Mouse (Mus musculus) kidney, postnatal 10 days (tissue): ENCODE results near the gene 2610021A01Rik.
"Not testable (repeated sequence)": the region's sequence is repeated elsewhere in the genome, so short reads cannot be mapped to it uniquely, and the experiment has no call there.

Experiments
- DNase-seq: peaks from one replicate; pipeline ENCODE4 v3.0.0; 2021; ENCODE audit warnings: mixed read lengths

The 2610021A01Rik gene

GRCm38 (mm10) chr7:41599034-41599813, at the start of gene 2610021A01Rik:
Gene 2610021A01Rik, plus strand, starts transcription at chr7:41599230.
- peak; percentile 95 for DNase-seq

GRCm38 (mm10) chr7:41560681-41561080, 38.3 kb upstream of the 2610021A01Rik start:
- no peak for DNase-seq

- DNase-seq: not testable (repeated sequence)
These were observed 25.5 kb upstream of the 2610021A01Rik start, which contains the start of gene Gm6871 for GRCm38 (mm10) chr7:41573562-41573961. Gene Gm6871, minus strand, starts transcription at chr7:41573662.

DNA sequence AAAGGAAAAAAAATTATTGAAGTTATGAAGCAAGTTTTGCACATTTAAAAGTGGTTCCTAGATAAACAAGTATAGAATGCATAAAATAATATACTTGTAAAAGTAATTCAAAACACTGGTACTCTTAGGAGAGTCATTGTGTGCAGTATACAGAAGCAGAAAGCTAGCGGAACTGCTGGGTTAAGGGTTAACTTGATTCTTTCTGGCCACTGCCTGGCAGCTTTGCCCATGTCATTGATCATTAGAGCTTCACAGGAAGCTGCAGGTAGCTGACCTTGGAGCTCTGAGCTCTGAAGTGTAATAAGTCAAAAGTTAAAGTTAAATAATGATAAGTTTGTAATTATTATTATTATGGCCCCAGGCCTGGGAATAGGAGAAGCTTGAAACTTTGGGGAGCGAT, 21.1 kb upstream of the 2610021A01Rik start:
- no peak for DNase-seq

DNA sequence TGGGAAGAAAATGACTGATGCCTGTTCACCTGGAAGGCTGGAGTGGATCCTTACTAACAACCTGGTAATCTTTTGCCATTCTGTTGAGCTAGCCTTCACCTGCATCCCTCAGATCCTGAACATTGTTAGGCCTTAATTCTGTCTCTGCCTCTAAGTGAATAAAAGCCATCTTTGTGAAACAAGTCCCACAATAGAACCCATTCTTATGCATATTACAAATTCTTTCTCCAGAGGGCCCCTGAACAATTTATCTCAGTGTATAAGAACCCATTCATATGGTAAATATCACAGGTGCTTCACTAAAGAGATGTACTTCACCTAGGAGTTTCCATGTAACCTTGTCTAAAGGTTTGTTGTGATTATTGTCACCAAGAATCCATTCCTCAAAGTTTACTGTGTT, 17.0 kb upstream of the 2610021A01Rik start:
- no peak for DNase-seq

GRCm38 (mm10) chr7:41587831-41588230, 11.2 kb upstream of the 2610021A01Rik start:
- DNase-seq: not testable (repeated sequence)

DNA sequence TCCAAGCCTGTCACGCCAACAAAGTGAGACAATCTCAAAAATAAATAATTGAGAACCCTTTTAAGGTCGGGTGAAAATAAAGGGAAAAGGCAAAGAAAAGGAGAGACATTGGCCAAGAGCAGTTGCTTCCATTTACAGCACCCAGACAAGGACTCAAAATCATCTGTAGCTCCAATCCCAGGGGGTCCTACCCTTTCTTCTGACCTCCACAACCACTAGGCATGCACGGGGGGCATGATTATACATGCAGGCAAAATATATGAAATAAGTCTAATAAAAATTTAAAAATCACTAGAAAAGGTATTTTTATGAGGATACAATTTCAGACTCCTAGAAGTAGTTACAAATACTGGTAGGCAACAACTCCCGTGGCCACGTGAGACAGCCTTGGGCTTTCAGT, 415 bp upstream of the 2610021A01Rik start:
- no peak for DNase-seq

GRCm38 (mm10) chr7:41599932-41600548, 1.0 kb downstream of the 2610021A01Rik start:
- peak; percentile 6 for DNase-seq

GRCm38 (mm10) chr7:41611654-41612053, 12.6 kb downstream of the 2610021A01Rik start:
- DNase-seq: no peak

- not testable (repeated sequence) for DNase-seq
These were observed 17.2 kb downstream of the 2610021A01Rik start for GRCm38 (mm10) chr7:41616241-41616640.

DNA sequence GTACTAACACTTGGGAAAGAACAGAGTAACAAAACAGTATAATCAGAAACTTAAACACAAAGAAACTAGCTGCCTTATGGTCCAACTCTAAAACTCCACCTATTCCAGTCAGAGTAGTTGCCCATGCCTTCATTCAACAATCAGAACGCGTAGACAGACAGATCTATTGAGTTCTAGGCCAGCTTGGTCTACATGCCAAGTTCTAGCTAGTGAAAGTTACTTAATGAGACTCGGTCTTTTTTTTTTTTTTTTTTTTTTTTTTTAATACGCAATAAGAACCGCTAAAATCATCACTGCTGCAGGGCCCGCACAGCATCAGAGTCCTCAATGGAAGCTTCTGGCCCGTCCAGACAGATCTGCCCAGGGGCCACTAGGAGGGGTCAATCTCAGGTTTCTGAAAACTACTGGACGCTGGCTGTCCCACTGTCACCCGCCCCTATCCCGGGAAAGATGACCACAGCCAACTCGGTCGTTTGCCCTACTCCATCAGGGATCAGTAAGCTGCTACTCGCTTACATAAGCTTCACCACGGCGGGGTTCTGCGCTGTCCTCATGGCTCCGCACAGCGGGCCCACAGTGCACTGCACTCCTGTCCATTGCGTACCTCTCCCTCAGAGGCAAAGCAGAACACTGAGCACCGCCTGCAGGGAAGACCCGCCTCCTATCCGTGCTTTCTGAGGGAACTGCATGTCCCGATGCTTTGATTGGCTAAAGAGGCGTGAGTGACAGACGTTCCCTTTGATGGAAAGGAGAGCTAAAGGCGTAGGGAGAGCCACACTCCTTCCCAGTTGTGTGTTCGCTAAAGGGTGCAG, 33.6 kb downstream of the 2610021A01Rik start, which contains the start of gene Zfp788:
TSS of gene Zfp788 (plus strand) at position 795 of the 812 bp plus-strand sequence.
- DNase-seq: peak; percentile 94

DNA sequence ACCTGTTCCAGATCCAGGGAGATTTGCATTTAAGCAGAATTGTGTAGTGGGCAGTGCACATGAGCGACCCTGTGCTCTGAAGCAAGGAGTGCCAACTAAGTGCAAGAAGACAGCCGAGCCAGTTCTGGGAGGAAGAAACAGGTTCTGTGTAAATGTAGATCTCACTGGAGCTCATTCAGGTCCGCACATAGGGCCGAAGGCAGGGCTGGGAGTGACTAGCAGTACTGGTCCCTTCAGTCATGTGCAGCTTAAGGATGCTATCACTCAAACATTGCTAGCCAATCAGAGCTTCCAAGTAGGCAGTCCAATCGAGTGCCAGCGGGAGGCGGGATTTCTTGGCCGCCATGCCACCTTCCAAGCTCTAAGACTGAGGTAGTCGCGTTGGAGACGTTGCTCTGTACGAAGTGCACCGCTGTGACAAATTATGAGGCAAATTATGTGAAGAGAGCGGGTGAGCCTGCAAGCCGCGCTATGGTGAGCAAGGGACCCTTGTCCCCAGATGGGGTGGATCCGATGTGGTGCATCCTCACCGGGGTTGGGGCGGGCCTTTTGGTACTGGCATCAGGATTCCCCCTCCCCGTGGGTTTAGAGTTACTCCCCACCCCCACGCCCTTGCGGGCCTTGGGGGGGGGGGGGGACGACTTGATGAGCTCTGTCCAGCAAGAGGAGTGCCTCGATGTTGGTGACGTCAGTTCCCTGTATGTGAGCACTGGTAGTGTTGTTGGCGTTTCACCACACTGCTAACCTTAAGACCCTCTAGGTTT, 34.4 kb downstream of the 2610021A01Rik start:
- peak; percentile 92 for DNase-seq

DNA sequence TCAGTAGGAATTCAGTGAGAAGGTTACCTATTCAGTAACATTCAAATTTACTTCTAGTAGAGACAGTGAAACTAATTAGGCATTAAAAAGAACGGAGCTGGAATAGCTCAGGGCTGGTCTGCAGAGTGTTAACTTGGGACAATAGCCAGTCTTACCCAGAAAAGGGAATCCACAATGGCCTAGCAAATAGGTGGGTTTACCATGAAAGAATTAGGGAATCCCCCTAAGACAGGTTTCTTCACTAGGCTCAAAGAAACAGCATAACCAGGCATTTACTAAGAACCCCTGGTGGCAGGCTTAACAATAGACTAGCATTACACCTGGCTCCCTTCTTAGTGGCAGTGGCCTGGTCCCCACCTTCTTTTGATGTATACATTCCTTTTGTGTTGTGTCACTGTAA, 75.3 kb downstream of the 2610021A01Rik start:
- not testable (repeated sequence) for DNase-seq
